Mouse (Mus musculus) layer of hippocampus, adult 8-10 months (tissue): ENCODE results near the gene Fgfr2. TPM values are rescaled to one million over a fixed set of nuclear protein-coding genes. Genes with fewer than 3 reads are reported as not detected.
A peak's percentile ranks its signal among the peaks of the same experiment; 100 is the strongest.

ENCODE experiments used
- DNase-seq, 2 experiments: peaks; one replicate each; pipeline ENCODE4 v3.0.0; 2022; ENCODE audit warnings: low spot score in 2 of 2
- total RNA-seq, 4 experiments: library from RNA; stranded (reverse); gene quantifications; 2 replicates each; pipeline ENCODE4 v1.2.4; 2022

Fgfr2 gene
- total RNA-seq, 4 experiments from 2014 or later, result 60.7 to 72.9 (median 65.8) TPM

- no peak for DNase-seq
Observed at GRCm38 (mm10) chr7:130289428-130289790, 2833.7 kb downstream of the Fgfr2 start.

- DNase-seq, result no peak
Observed at GRCm38 (mm10) chr7:130288719-130289427, 2834.3 kb downstream of the Fgfr2 start.

GRCm38 (mm10) chr7:130288248-130288647, 2834.9 kb downstream of the Fgfr2 start:
- no peak for DNase-seq

- no peak for DNase-seq
Observed at GRCm38 (mm10) chr7:130278738-130279705, 2844.1 kb downstream of the Fgfr2 start.

- DNase-seq, result no peak
Observed at GRCm38 (mm10) chr7:130278000-130278737, 2845.0 kb downstream of the Fgfr2 start.

GRCm38 (mm10) chr7:130273265-130273664, 2849.9 kb downstream of the Fgfr2 start:
- DNase-seq, result peak in 1 of 2 experiments; percentile 70

- DNase-seq, result no peak
Observed at GRCm38 (mm10) chr7:130270807-130271206, 2852.3 kb downstream of the Fgfr2 start.

GRCm38 (mm10) chr7:130269124-130269867, 2853.9 kb downstream of the Fgfr2 start:
- DNase-seq, result no peak

- no peak for DNase-seq
Observed at GRCm38 (mm10) chr7:130267099-130267498, 2856.1 kb downstream of the Fgfr2 start.

- peak in 1 of 2 experiments; percentile 40 for DNase-seq
Observed at GRCm38 (mm10) chr7:130266166-130266490, 2857.0 kb downstream of the Fgfr2 start.

- peak; percentile 36 to 65 for DNase-seq
Observed at GRCm38 (mm10) chr7:130265319-130266165, 2857.6 kb downstream of the Fgfr2 start.

GRCm38 (mm10) chr7:130264616-130265318, 2858.4 kb downstream of the Fgfr2 start:
- DNase-seq, result peak in 1 of 2 experiments; percentile 27

GRCm38 (mm10) chr7:130263799-130264351, 2859.3 kb downstream of the Fgfr2 start:
- no peak for DNase-seq

GRCm38 (mm10) chr7:130263233-130263594, 2859.9 kb downstream of the Fgfr2 start:
- DNase-seq, result no peak

- no peak for DNase-seq
Observed at GRCm38 (mm10) chr7:130262528-130263232, 2860.5 kb downstream of the Fgfr2 start.

- DNase-seq, result no peak
Observed at GRCm38 (mm10) chr7:130261684-130262527, 2861.2 kb downstream of the Fgfr2 start.

GRCm38 (mm10) chr7:130260905-130261683, 2862.1 kb downstream of the Fgfr2 start:
- DNase-seq, result no peak
